Mouse (Mus musculus): ENCODE results near the gene Btbd2.

GRCm38 (mm10) chr10:80697393-80697787 is 40.5 kb upstream of the Btbd2 start:
- no peak for TF ChIP-seq CTCF (IDR thresholded peaks at IDR 0.05; ENCODE audit: low read depth)
- TF ChIP-seq EP300 (IDR thresholded peaks at IDR 0.05; ENCODE audit: low read depth) = no peak

Data from liver, embryonic 14.5 days (tissue).